Mouse (Mus musculus): ENCODE data around the gene Tmem156. TPM values are rescaled to one million over a fixed set of nuclear protein-coding genes. Genes with fewer than 3 reads are reported as not detected.

Gene Tmem156
- polyA plus RNA-seq, 1 experiment from 2014 or later: 0.72 TPM

DNA sequence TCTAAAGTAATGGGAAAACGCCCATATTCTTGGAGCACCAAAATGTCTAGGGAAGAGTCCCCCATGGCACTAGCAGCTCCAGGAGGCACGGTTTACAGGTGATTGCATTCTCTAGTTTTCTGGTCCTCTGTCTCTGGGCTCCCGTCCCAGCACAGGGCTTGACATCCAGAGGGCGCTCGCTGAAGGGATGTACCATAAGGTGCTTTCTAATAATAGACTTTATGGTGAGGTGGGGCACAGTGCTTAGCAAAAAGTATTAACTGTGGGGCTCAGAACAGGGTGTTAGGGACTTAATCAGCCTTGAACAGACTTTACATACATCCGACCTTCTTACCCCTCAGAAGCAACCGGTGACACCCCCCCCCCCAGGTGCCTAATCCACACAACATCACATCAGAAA is 17.2 kb downstream of the Tmem156 start:
- Histone ChIP-seq H3K4me2 (replicated peaks; ENCODE audit: low read depth, low read length) (no peak overlapping the region), H3K9me3 (ENCODE audit: control insufficient read depth, low read depth, low read length) (no peaks in the 10 kb centered on the region), H3K4me1 (ENCODE audit: control insufficient read depth, insufficient read depth, low read length) (no peaks in the 10 kb centered on the region), H3K27me3 (ENCODE audit: control insufficient read depth, insufficient read depth, low read length) (no peaks in the 10 kb centered on the region), H3K4me3 (ENCODE audit: low read depth, low read length) (no peak overlapping the region), H3K27ac (ENCODE audit: low read length) (no peak overlapping the region), H3K9ac (replicated peaks; ENCODE audit: low read depth, low read length) (no peak overlapping the region), H3K36me3 (ENCODE audit: control insufficient read depth, insufficient read depth, low read length) (no peaks in the 10 kb centered on the region)
- WGBS: 61% methylated on average over 7 of the region's 7 CpGs
- ATAC-seq (ENCODE audit: insufficient number of reproducible peaks, insufficient read depth, low FRiP score, low read depth): no peak

DNA sequence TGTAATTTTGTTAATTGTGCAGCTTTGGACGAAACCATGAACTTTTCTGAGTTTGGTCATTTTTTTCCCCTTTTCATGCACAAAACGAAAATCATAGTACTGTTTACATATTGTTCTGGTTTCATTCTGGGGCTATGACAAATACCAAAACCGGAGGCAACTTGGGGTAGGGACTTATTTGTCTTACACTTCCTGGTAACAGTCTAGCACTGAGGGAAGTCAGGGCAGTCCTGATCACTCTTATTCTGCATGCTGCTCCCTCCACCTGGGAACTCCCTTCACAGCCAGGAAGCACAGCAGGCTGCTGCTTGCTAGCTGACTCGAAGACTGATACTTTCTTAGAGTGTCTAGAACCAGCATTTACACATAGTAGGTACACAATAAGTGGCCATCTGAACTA is 18.7 kb downstream of the Tmem156 start:
- H3K4me1 ChIP-seq (ENCODE audit: control insufficient read depth, insufficient read depth, low read length): no peaks in the 10 kb centered on the region
- no peak overlapping the region for H3K9ac ChIP-seq (replicated peaks; ENCODE audit: low read depth, low read length)
- no peak for ATAC-seq (ENCODE audit: insufficient number of reproducible peaks, insufficient read depth, low FRiP score, low read depth)
- H3K4me3 ChIP-seq (ENCODE audit: low read depth, low read length): no peak overlapping the region
- H3K27ac ChIP-seq (ENCODE audit: low read length): no peak overlapping the region
- no peaks in the 10 kb centered on the region for H3K27me3 ChIP-seq (ENCODE audit: control insufficient read depth, insufficient read depth, low read length)
- WGBS: 67% methylated on average over 4 of the region's 4 CpGs
- no peak overlapping the region for H3K4me2 ChIP-seq (replicated peaks; ENCODE audit: low read depth, low read length)
- no peaks in the 10 kb centered on the region for H3K36me3 ChIP-seq (ENCODE audit: control insufficient read depth, insufficient read depth, low read length)
- H3K9me3 ChIP-seq (ENCODE audit: control insufficient read depth, low read depth, low read length): no peaks in the 10 kb centered on the region

- no peak overlapping the region for H3K4me2 ChIP-seq (replicated peaks; ENCODE audit: low read depth, low read length)
- H3K9me3 ChIP-seq (ENCODE audit: control insufficient read depth, low read depth, low read length): no peaks in the 10 kb centered on the region
- ATAC-seq (ENCODE audit: insufficient number of reproducible peaks, insufficient read depth, low FRiP score, low read depth): no peak
- no peak overlapping the region for H3K4me3 ChIP-seq (ENCODE audit: low read depth, low read length)
- no peaks in the 10 kb centered on the region for H3K4me1 ChIP-seq (ENCODE audit: control insufficient read depth, insufficient read depth, low read length)
- no peaks in the 10 kb centered on the region for H3K27me3 ChIP-seq (ENCODE audit: control insufficient read depth, insufficient read depth, low read length)
- 61% methylated on average over 6 of the region's 6 CpGs for WGBS
- H3K9ac ChIP-seq (replicated peaks; ENCODE audit: low read depth, low read length): no peak overlapping the region
- no peak overlapping the region for H3K27ac ChIP-seq (ENCODE audit: low read length)
- H3K36me3 ChIP-seq (ENCODE audit: control insufficient read depth, insufficient read depth, low read length): no peaks in the 10 kb centered on the region
Observed at GRCm38 (mm10) chr5:65071689-65072118, 20.2 kb downstream of the Tmem156 start.

- Histone ChIP-seq H3K36me3 (ENCODE audit: control insufficient read depth, insufficient read depth, low read length) (no peaks in the 10 kb centered on the region), H3K4me2 (replicated peaks; ENCODE audit: low read depth, low read length) (no peak overlapping the region), H3K9ac (replicated peaks; ENCODE audit: low read depth, low read length) (no peak overlapping the region), H3K27me3 (ENCODE audit: control insufficient read depth, insufficient read depth, low read length) (no peaks in the 10 kb centered on the region), H3K4me3 (ENCODE audit: low read depth, low read length) (no peak overlapping the region), H3K27ac (ENCODE audit: low read length) (no peak overlapping the region), H3K9me3 (ENCODE audit: control insufficient read depth, low read depth, low read length) (no peaks in the 10 kb centered on the region), H3K4me1 (ENCODE audit: control insufficient read depth, insufficient read depth, low read length) (no peaks in the 10 kb centered on the region)
- no peak for ATAC-seq (ENCODE audit: insufficient number of reproducible peaks, insufficient read depth, low FRiP score, low read depth)
- WGBS: 38% methylated on average over 11 of the region's 11 CpGs
Observed at GRCm38 (mm10) chr5:65069872-65070271, 22.1 kb downstream of the Tmem156 start.

- no peak for ATAC-seq (ENCODE audit: insufficient number of reproducible peaks, insufficient read depth, low FRiP score, low read depth)
- no peaks in the 10 kb centered on the region for H3K4me1 ChIP-seq (ENCODE audit: control insufficient read depth, insufficient read depth, low read length)
- no peaks in the 10 kb centered on the region for H3K9me3 ChIP-seq (ENCODE audit: control insufficient read depth, low read depth, low read length)
- no peak overlapping the region for H3K4me2 ChIP-seq (replicated peaks; ENCODE audit: low read depth, low read length)
- no peaks in the 10 kb centered on the region for H3K36me3 ChIP-seq (ENCODE audit: control insufficient read depth, insufficient read depth, low read length)
- no peaks in the 10 kb centered on the region for H3K27me3 ChIP-seq (ENCODE audit: control insufficient read depth, insufficient read depth, low read length)
- no peak overlapping the region for H3K4me3 ChIP-seq (ENCODE audit: low read depth, low read length)
- H3K9ac ChIP-seq (replicated peaks; ENCODE audit: low read depth, low read length): no peak overlapping the region
- WGBS: 69% methylated on average over 6 of the region's 6 CpGs
- no peak overlapping the region for H3K27ac ChIP-seq (ENCODE audit: low read length)
Observed at GRCm38 (mm10) chr5:65068166-65068565, 23.8 kb downstream of the Tmem156 start.

- Histone ChIP-seq H3K4me3 (ENCODE audit: low read depth, low read length) (no peak overlapping the region), H3K27me3 (ENCODE audit: control insufficient read depth, insufficient read depth, low read length) (no peaks in the 10 kb centered on the region), H3K36me3 (ENCODE audit: control insufficient read depth, insufficient read depth, low read length) (no peaks in the 10 kb centered on the region), H3K27ac (ENCODE audit: low read length) (no peak overlapping the region), H3K9ac (replicated peaks; ENCODE audit: low read depth, low read length) (no peak overlapping the region), H3K9me3 (ENCODE audit: control insufficient read depth, low read depth, low read length) (no peaks in the 10 kb centered on the region), H3K4me2 (replicated peaks; ENCODE audit: low read depth, low read length) (no peak overlapping the region), H3K4me1 (ENCODE audit: control insufficient read depth, insufficient read depth, low read length) (no peaks in the 10 kb centered on the region)
- no peak for ATAC-seq (ENCODE audit: insufficient number of reproducible peaks, insufficient read depth, low FRiP score, low read depth)
- WGBS: 82% methylated on average over 2 of the region's 2 CpGs
Observed at GRCm38 (mm10) chr5:65063266-65063665, 28.7 kb downstream of the Tmem156 start.

GRCm38 (mm10) chr5:65062236-65062635 is 29.7 kb downstream of the Tmem156 start:
- H3K9me3 ChIP-seq (ENCODE audit: control insufficient read depth, low read depth, low read length): no peaks in the 10 kb centered on the region
- H3K27me3 ChIP-seq (ENCODE audit: control insufficient read depth, insufficient read depth, low read length): no peaks in the 10 kb centered on the region
- ATAC-seq (ENCODE audit: insufficient number of reproducible peaks, insufficient read depth, low FRiP score, low read depth): no peak
- no peak overlapping the region for H3K27ac ChIP-seq (ENCODE audit: low read length)
- no peak overlapping the region for H3K4me3 ChIP-seq (ENCODE audit: low read depth, low read length)
- 91% methylated on average over 4 of the region's 4 CpGs for WGBS
- H3K36me3 ChIP-seq (ENCODE audit: control insufficient read depth, insufficient read depth, low read length): no peaks in the 10 kb centered on the region
- H3K4me2 ChIP-seq (replicated peaks; ENCODE audit: low read depth, low read length): no peak overlapping the region
- H3K9ac ChIP-seq (replicated peaks; ENCODE audit: low read depth, low read length): no peak overlapping the region
- H3K4me1 ChIP-seq (ENCODE audit: control insufficient read depth, insufficient read depth, low read length): 0 out of 2 replicates have a peak, but pooled peaks cover 2% of the 10 kb centered on the region

GRCm38 (mm10) chr5:65059806-65060205 is 32.1 kb downstream of the Tmem156 start:
- Histone ChIP-seq H3K27ac (ENCODE audit: low read length) (no peak overlapping the region), H3K27me3 (ENCODE audit: control insufficient read depth, insufficient read depth, low read length) (no peaks in the 10 kb centered on the region), H3K36me3 (ENCODE audit: control insufficient read depth, insufficient read depth, low read length) (no peaks in the 10 kb centered on the region), H3K4me1 (ENCODE audit: control insufficient read depth, insufficient read depth, low read length) (0 out of 2 replicates have a peak, but pooled peaks cover 2% of the 10 kb centered on the region), H3K9ac (replicated peaks; ENCODE audit: low read depth, low read length) (no peak overlapping the region), H3K4me2 (replicated peaks; ENCODE audit: low read depth, low read length) (no peak overlapping the region), H3K4me3 (ENCODE audit: low read depth, low read length) (no peak overlapping the region), H3K9me3 (ENCODE audit: control insufficient read depth, low read depth, low read length) (no peaks in the 10 kb centered on the region)
- WGBS: 68% methylated on average over 2 of the region's 2 CpGs
- no peak for ATAC-seq (ENCODE audit: insufficient number of reproducible peaks, insufficient read depth, low FRiP score, low read depth)

DNA sequence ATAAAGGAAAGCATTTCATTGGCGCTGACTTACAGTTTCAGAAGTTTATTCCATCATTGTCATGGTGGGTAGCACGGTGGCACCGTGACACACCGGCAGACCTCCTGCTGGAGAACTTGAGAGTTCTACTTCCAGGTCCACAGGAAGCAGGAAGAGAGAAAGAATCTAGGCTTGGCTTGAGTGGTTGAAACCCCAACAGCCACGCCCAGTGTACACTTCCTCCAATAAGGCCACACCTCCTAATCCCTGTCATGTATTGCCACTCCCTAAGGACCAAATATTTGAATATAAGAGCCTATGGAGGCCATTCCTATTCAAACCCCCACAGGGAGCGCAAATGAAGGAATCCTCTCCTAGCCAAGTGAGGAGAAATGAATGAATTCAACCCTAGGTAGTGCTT is 34.3 kb downstream of the Tmem156 start:
- Histone ChIP-seq H3K4me2 (replicated peaks; ENCODE audit: low read depth, low read length) (no peak overlapping the region), H3K9ac (replicated peaks; ENCODE audit: low read depth, low read length) (no peak overlapping the region), H3K27ac (ENCODE audit: low read length) (no peak overlapping the region), H3K9me3 (ENCODE audit: control insufficient read depth, low read depth, low read length) (no peaks in the 10 kb centered on the region), H3K36me3 (ENCODE audit: control insufficient read depth, insufficient read depth, low read length) (no peaks in the 10 kb centered on the region), H3K27me3 (ENCODE audit: control insufficient read depth, insufficient read depth, low read length) (no peaks in the 10 kb centered on the region), H3K4me3 (ENCODE audit: low read depth, low read length) (no peak overlapping the region), H3K4me1 (ENCODE audit: control insufficient read depth, insufficient read depth, low read length) (0 out of 2 replicates have a peak, but pooled peaks cover 2% of the 10 kb centered on the region)
- 98% methylated on average over 6 of the region's 6 CpGs for WGBS
- ATAC-seq (ENCODE audit: insufficient number of reproducible peaks, insufficient read depth, low FRiP score, low read depth): no peak

Measured in stomach, embryonic 14.5 days (tissue).